Mouse (Mus musculus): Measurements from ENCODE around the gene Klf16. TPM values are rescaled to one million over a fixed set of nuclear protein-coding genes. Genes with fewer than 3 reads are reported as not detected.

Klf16 gene
- polyA plus RNA-seq, 1 experiment from 2014 or later = 7.2 TPM

DNA sequence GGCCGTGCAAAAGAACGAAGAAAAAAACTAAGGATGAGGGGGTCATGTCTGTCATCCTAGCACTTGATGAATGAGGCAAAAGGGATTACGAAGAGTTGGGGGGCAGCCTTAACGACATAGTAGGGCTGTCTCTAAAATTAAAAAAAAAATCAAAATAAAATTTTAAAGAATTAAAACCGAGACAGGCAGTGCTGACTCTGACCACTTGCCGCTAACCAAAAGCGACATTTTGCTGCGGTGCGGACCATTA lies 44.5 kb upstream of the Klf16 start:
- no peaks in the 10 kb centered on the region for H3K27me3 ChIP-seq (replicated peaks; ENCODE audit: insufficient read depth, low read length)
- H3K36me3 ChIP-seq (ENCODE audit: insufficient read depth, low read length) = no peaks in the 10 kb centered on the region
- peaks cover 9% of the 10 kb centered on the region; the same call in 1 of the 2 replicates for H3K4me1 ChIP-seq (ENCODE audit: insufficient read depth, low read depth, low read length)
- TF ChIP-seq EP300 (IDR thresholded peaks at IDR 0.05) (no peak), CTCF (IDR thresholded peaks at IDR 0.05) (no peak)
- no peaks in the 10 kb centered on the region for H3K9me3 ChIP-seq (ENCODE audit: low read length)
- peak overlapping the region; percentile 29; the same call in 1 of the 2 replicates for H3K9ac ChIP-seq (replicated peaks; ENCODE audit: low read depth)
- peak overlapping the region; percentile 93 for H3K27ac ChIP-seq (ENCODE audit: low read length)
- WGBS = under 1% methylated on average over 9 of the region's 9 CpGs
- H3K4me3 ChIP-seq (ENCODE audit: low read depth, low read length) = peak overlapping the region; percentile 55
- DNase-seq (ENCODE audit: low spot score) = no peak
- ATAC-seq = no peak
- H3K4me2 ChIP-seq (replicated peaks; ENCODE audit: low read depth, low read length) = peak overlapping the region; percentile 62

DNA sequence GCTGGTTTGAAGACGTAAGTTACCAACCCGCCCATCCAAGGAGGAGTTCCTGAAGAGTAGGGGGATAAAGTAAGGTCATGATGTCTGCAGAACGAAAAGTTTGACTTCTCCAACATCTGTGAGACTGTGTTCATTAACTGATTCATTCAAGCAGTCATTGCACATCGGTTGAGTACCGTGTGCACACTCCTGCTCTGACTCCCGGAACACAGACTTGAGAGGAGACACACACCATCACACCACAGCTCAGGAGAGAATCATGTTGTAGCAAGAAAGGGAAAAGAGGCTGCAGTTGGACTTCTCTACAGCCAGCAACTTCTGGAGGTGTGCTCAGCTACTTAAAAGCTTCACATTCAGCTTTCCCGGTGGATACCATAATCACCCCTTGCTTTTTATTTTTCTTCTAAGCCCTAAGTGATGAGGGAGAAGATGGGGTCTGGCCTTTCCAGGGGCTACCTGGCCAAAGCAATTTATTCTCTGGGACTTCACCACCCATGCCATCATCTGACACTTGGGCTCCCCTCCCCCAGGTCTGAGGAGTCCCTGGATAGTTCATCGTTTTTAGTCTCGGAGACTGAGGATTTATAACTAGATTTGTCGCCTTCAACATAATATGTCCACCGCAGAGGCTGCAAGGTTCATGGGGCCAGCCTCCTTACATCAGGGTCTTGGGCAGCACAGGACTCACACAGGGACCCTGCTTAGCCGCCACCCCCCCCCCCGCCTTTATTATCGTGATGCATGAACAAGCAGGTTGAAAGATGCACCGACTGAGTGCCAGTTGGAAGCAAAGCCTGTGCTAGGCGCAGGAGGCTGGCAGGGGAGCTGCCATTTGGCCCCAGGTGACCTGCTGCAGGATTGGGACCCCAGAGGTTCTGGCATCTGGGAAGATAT lies 43.9 kb upstream of the Klf16 start:
- DNase-seq (ENCODE audit: low spot score) (no peak), ATAC-seq (no peak)
- H3K4me3 ChIP-seq (ENCODE audit: low read depth, low read length) = peak overlapping the region; percentile 55
- no peaks in the 10 kb centered on the region for H3K27me3 ChIP-seq (replicated peaks; ENCODE audit: insufficient read depth, low read length)
- no peak for TF ChIP-seq CTCF (IDR thresholded peaks at IDR 0.05)
- TF ChIP-seq EP300 (IDR thresholded peaks at IDR 0.05) = no peak
- no peaks in the 10 kb centered on the region for H3K9me3 ChIP-seq (ENCODE audit: low read length)
- peak overlapping the region; percentile 29; the same call in 1 of the 2 replicates for H3K9ac ChIP-seq (replicated peaks; ENCODE audit: low read depth)
- peak overlapping the region; percentile 93 for H3K27ac ChIP-seq (ENCODE audit: low read length)
- WGBS = 48% methylated on average over 16 of the region's 16 CpGs
- peaks cover 9% of the 10 kb centered on the region; the same call in 1 of the 2 replicates for H3K4me1 ChIP-seq (ENCODE audit: insufficient read depth, low read depth, low read length)
- H3K36me3 ChIP-seq (ENCODE audit: insufficient read depth, low read length) = no peaks in the 10 kb centered on the region
- H3K4me2 ChIP-seq (replicated peaks; ENCODE audit: low read depth, low read length) = peak overlapping the region; percentile 62

DNA sequence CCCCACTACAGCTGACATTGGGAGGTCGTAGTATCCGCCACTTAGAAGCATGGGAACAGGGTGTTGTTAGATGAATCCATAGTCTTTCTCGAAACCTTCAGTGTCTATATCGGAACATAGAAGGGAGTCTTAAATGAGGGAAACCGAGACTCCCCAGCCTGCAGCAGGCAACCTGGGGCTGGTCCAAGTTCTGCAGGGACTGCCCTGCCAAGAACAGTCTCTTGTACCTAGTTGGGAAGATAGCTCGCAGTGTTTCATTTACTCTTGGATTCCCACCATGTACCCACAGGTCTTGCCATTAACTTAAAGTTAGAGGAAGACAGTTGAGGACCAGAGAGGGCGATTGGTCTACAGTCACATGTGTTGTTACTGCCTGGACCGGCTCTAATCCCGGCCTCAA lies 43.2 kb upstream of the Klf16 start:
- Histone ChIP-seq H3K9me3 (ENCODE audit: low read length) (no peaks in the 10 kb centered on the region), H3K4me3 (ENCODE audit: low read depth, low read length) (no peak overlapping the region), H3K27me3 (replicated peaks; ENCODE audit: insufficient read depth, low read length) (no peaks in the 10 kb centered on the region), H3K27ac (ENCODE audit: low read length) (no peak overlapping the region), H3K4me1 (ENCODE audit: insufficient read depth, low read depth, low read length) (peaks cover 9% of the 10 kb centered on the region; the same call in 1 of the 2 replicates), H3K9ac (replicated peaks; ENCODE audit: low read depth) (no peak overlapping the region), H3K4me2 (replicated peaks; ENCODE audit: low read depth, low read length) (no peak overlapping the region), H3K36me3 (ENCODE audit: insufficient read depth, low read length) (no peaks in the 10 kb centered on the region)
- TF ChIP-seq CTCF (IDR thresholded peaks at IDR 0.05) (no peak), EP300 (IDR thresholded peaks at IDR 0.05) (no peak)
- DNase-seq (ENCODE audit: low spot score) (no peak), ATAC-seq (no peak)
- 71% methylated on average over 9 of the region's 9 CpGs for WGBS

DNA sequence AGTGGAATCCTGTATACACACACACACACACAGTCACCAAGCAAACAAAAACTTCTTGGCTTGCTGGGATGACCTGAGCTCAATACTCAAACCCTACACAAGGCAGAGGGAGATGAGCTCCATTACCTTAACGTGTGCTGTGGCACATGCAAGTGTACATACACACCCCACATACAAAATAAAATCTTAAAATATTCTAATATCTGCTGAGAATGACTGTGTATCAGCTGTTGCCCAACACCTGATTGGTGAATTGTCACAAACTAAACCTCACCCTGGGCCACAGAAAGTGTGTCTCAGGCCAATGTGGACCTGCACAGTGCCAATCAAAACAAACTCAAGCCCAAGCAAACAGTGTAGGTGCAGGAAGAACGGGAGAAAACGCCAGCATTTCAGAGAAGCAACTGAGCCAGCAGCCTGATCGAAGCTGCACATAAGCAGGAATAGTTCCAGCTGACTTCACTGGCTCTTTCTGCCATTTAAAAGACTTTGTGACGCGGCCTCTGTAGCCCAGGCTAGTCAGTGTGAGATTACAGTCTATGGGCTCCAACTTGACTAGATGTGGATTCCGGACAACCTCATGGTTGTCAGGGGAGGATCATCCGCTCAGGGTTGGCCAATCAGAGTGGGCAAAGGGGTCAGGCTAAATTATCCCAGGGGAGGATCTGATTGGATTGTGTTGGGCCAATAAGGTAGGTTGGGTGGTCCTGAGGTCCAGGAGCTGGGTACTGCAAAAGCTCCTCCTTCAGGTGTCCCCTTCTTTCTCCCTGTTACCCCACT lies 42.5 kb upstream of the Klf16 start:
- Histone ChIP-seq H3K9me3 (ENCODE audit: low read length) (no peaks in the 10 kb centered on the region), H3K4me3 (ENCODE audit: low read depth, low read length) (no peak overlapping the region), H3K27ac (ENCODE audit: low read length) (no peak overlapping the region), H3K27me3 (replicated peaks; ENCODE audit: insufficient read depth, low read length) (no peaks in the 10 kb centered on the region), H3K36me3 (ENCODE audit: insufficient read depth, low read length) (peaks cover 5% of the 10 kb centered on the region; the same call in 1 of the 2 replicates), H3K4me2 (replicated peaks; ENCODE audit: low read depth, low read length) (no peak overlapping the region), H3K4me1 (ENCODE audit: insufficient read depth, low read depth, low read length) (peaks cover 9% of the 10 kb centered on the region; the same call in 1 of the 2 replicates), H3K9ac (replicated peaks; ENCODE audit: low read depth) (no peak overlapping the region)
- ATAC-seq (no peak), DNase-seq (ENCODE audit: low spot score) (no peak)
- TF ChIP-seq CTCF (IDR thresholded peaks at IDR 0.05) (no peak), EP300 (IDR thresholded peaks at IDR 0.05) (no peak)
- 41% methylated on average over 8 of the region's 8 CpGs for WGBS

DNA sequence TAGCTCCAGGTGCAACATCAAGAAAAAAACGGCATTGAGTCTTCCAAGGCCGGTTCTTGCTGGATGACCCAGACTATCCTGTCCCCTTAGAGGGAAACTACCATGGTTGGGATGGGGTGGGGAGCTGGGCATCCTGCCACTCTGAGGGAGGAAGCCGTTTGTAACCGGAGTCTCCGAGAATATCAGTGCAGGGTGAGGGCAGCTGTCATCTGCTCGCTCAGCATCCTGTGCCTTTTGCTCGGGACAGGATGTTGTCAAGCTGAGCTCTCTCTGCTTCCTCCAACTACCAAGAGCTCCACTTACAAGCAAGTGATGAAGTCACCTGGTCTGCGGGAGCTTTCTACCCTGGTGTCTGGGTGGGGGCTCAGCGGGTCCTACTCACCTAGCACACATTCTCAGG lies 41.1 kb upstream of the Klf16 start:
- 0 out of 2 replicates have a peak, but pooled peaks have one; percentile 20 for TF ChIP-seq EP300 (IDR thresholded peaks at IDR 0.05)
- TF ChIP-seq CTCF (IDR thresholded peaks at IDR 0.05) = no peak
- Histone ChIP-seq H3K27ac (ENCODE audit: low read length) (peak overlapping the region; percentile 6), H3K27me3 (replicated peaks; ENCODE audit: insufficient read depth, low read length) (no peaks in the 10 kb centered on the region), H3K9ac (replicated peaks; ENCODE audit: low read depth) (no peak overlapping the region), H3K4me2 (replicated peaks; ENCODE audit: low read depth, low read length) (no peak overlapping the region), H3K4me3 (ENCODE audit: low read depth, low read length) (no peak overlapping the region), H3K36me3 (ENCODE audit: insufficient read depth, low read length) (peaks cover 7% of the 10 kb centered on the region; the same call in 1 of the 2 replicates), H3K4me1 (ENCODE audit: insufficient read depth, low read depth, low read length) (no peaks in the 10 kb centered on the region), H3K9me3 (ENCODE audit: low read length) (no peaks in the 10 kb centered on the region)
- ATAC-seq (no peak), DNase-seq (ENCODE audit: low spot score) (peak; percentile 62)
- 43% methylated on average over 9 of the region's 9 CpGs for WGBS

DNA sequence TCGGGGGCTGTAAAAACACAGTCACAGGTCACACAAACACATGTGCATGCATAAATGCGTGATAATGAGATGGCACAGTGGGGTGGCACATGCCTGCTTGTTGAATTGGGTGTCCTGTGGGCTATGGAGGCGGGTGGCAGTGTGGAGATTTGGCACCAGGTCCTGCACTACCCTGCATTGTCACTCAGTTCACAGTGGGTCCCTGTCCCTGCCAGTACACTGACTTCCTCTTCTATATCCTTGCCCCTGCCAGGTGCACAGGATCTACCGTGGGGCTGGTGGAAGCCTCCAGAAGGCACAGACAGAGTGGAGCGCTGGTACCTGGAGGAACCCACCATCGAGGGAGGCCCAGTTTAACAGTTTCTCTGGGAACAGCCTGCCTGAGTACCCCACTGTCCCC lies 37.2 kb upstream of the Klf16 start:
- Histone ChIP-seq H3K4me3 (ENCODE audit: low read depth, low read length) (no peak overlapping the region), H3K9me3 (ENCODE audit: low read length) (no peaks in the 10 kb centered on the region), H3K27ac (ENCODE audit: low read length) (no peak overlapping the region), H3K4me1 (ENCODE audit: insufficient read depth, low read depth, low read length) (no peaks in the 10 kb centered on the region), H3K27me3 (replicated peaks; ENCODE audit: insufficient read depth, low read length) (no peaks in the 10 kb centered on the region), H3K36me3 (ENCODE audit: insufficient read depth, low read length) (peaks cover 7% of the 10 kb centered on the region; the same call in 1 of the 2 replicates), H3K4me2 (replicated peaks; ENCODE audit: low read depth, low read length) (no peak overlapping the region), H3K9ac (replicated peaks; ENCODE audit: low read depth) (no peak overlapping the region)
- 83% methylated on average over 6 of the region's 6 CpGs for WGBS
- TF ChIP-seq EP300 (IDR thresholded peaks at IDR 0.05) (no peak), CTCF (IDR thresholded peaks at IDR 0.05) (no peak)
- DNase-seq (ENCODE audit: low spot score) = no peak
- ATAC-seq = no peak

All from lung, postnatal 0 days (tissue).